Mouse (Mus musculus) forebrain, embryonic 11.5 days (tissue): ENCODE measurements at regions not wholly inside any gene's neighbourhood (a gene's known extent, or its start where the extent isn't known, plus 50 kb on each side); places are given as distances from the start of the nearest gene placed in this dataset.

Experiments
- ATAC-seq: fragments of 200-750 bp; cut with Nextera tagmentation; replicated peaks from 2 replicates; pipeline ENCODE4 v1.8.0; 2017; ENCODE audit warnings: moderate TSS enrichment; ENCODE audit not compliant: low FRiP score
- DNase-seq: peaks from one replicate; pipeline ENCODE4 v3.0.0-alpha.2; 2017; ENCODE audit warnings: low spot score
- H3K27ac ChIP-seq: fragments of 300-500 bp; sonication (generic); 2 replicates; pipeline ENCODE4 v1.5.1; 2014; ENCODE audit warnings: low read depth, low read length
- H3K27me3 ChIP-seq: fragments of 300-500 bp; sonication (generic); 2 replicates; pipeline ENCODE4 v1.6.1; 2014; ENCODE audit warnings: mild to moderate bottlenecking, low read length, mixed read lengths; ENCODE audit not compliant: control insufficient read depth, insufficient read depth
- H3K36me3 ChIP-seq: fragments of 300-500 bp; sonication (generic); 2 replicates; pipeline ENCODE4 v1.6.1; 2014; ENCODE audit warnings: mild to moderate bottlenecking, low read length, moderate library complexity, mixed read lengths; ENCODE audit not compliant: control insufficient read depth, insufficient read depth
- H3K4me1 ChIP-seq: fragments of 300-500 bp; sonication (generic); replicated peaks from 2 replicates; pipeline ENCODE4 v1.6.1; 2014; ENCODE audit warnings: low read length, mixed read lengths; ENCODE audit not compliant: control insufficient read depth, insufficient read depth
- H3K4me2 ChIP-seq: fragments of 300-500 bp; sonication (generic); 2 replicates; pipeline ENCODE4 v1.6.1; 2014; ENCODE audit warnings: low read depth, mild to moderate bottlenecking, low read length, moderate library complexity, mixed read lengths; ENCODE audit not compliant: severe bottlenecking
- H3K4me3 ChIP-seq: fragments of 300-500 bp; sonication (generic); 2 replicates; pipeline ENCODE4 v1.5.1; 2014; ENCODE audit warnings: low read depth, low read length
- H3K9ac ChIP-seq: fragments of 300-500 bp; sonication (generic); 2 replicates; pipeline ENCODE4 v1.6.1; 2014; ENCODE audit warnings: low read length
- H3K9me3 ChIP-seq: fragments of 300-500 bp; sonication (generic); 2 replicates; pipeline ENCODE4 v1.6.1; 2016; ENCODE audit warnings: low read length, mixed read lengths; ENCODE audit not compliant: control insufficient read depth
- WGBS: fragments of 180-500 bp; shearing (Covaris S2); extraction: QIAGEN DNeasy Blood & Tissue Kit; methylation state at CpG from one replicate; pipeline ENCODE4 v1.1.7; 2014; 5-methylcytosine and 5-hydroxymethylcytosine counted together

DNA sequence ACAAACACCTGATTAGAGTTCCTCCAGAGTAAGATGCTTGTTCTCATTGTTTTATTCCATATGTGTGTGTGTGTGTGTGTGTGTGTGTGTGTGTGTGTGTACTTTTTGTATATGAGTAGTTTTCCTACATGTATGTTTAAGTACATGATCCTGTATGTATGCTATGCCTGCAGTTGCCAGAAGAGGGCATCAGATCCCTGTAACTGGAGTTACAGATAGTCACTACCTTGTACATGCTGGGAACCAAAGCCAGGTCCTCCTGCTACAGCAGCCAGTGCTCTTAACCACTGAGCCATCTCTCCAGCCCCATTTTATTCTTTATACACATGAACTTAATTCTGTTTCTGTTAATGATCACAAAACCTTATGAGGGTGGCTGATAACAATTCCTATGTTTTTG, 127.8 kb downstream of the Anxa2 start:
- Histone ChIP-seq H3K27me3 (no peaks in the 10 kb centered on the region), H3K4me3 (no peak overlapping the region), H3K9ac (no peak overlapping the region), H3K27ac (no peak overlapping the region), H3K4me2 (no peak overlapping the region), H3K4me1 (no peaks in the 10 kb centered on the region), H3K9me3 (no peaks in the 10 kb centered on the region), H3K36me3 (no peaks in the 10 kb centered on the region)
- ATAC-seq: no peak
- DNase-seq: no peak

DNA sequence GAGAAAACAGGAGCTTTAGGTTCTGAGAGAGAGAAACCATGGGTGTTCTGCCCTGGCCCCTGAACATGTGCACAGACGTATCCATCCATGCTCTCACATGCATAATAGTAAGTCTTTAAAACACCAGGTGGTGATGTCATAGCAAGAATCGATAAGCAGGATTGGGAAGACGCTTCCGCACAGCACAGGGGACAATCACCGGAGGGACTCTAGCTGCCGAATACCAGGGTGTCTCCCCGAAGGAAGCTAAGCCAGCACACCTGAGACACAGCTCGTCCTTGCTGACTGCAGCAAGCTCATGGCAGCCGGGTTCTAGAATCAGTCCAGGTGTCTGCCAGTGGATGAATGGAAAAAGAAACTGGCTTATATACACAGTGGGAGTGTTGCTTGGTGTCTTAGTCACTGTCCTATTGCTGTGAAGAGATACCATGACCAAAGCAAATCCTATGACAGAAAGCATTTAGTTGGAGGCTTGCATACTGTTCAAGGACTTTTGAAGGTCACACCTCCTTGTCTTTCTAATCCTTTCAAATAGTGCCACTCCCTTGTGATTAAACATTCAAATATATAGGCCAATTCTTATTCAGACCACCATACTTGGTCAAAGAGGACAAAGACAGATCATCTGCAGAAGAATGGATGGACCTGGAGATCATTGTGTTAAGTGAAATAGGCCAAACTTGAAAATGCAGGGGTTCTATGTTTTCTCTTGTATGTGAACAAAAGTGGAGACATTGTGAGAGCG, 124.4 kb downstream of the Anxa2 start:
- Histone ChIP-seq H3K4me1 (no peaks in the 10 kb centered on the region), H3K4me2 (no peak overlapping the region), H3K27me3 (no peaks in the 10 kb centered on the region), H3K4me3 (no peak overlapping the region), H3K27ac (no peak overlapping the region), H3K9me3 (no peaks in the 10 kb centered on the region), H3K9ac (no peak overlapping the region), H3K36me3 (no peaks in the 10 kb centered on the region)
- ATAC-seq (no peak), DNase-seq (no peak)
- WGBS: 93% methylated on average over 10 of the region's 10 CpGs

GRCm38 (mm10) chr9:69575386-69575785, 122.0 kb downstream of the Anxa2 start:
- no peak for DNase-seq
- Histone ChIP-seq H3K27ac (no peak overlapping the region), H3K9me3 (no peaks in the 10 kb centered on the region)

GRCm38 (mm10) chr9:69568631-69569230, 115.3 kb downstream of the Anxa2 start:
- Histone ChIP-seq H3K4me3 (no peak overlapping the region), H3K4me1 (no peaks in the 10 kb centered on the region), H3K27ac (no peak overlapping the region), H3K4me2 (no peak overlapping the region), H3K9ac (no peak overlapping the region), H3K27me3 (no peaks in the 10 kb centered on the region), H3K9me3 (no peaks in the 10 kb centered on the region), H3K36me3 (no peaks in the 10 kb centered on the region)
- DNase-seq (no peak), ATAC-seq (no peak)
- 76% methylated on average over 13 of the region's 13 CpGs for WGBS

More at GRCm38 (mm10) chr9:69575386-69575785, 122.0 kb downstream of the Anxa2 start:
- H3K4me2 ChIP-seq: no peak overlapping the region
- H3K4me3 ChIP-seq: no peak overlapping the region
- whole genome bisulfite sequencing: 76% methylated on average over 14 of the region's 14 CpGs
- H3K9ac ChIP-seq: no peak overlapping the region
- H3K27me3 ChIP-seq: no peaks in the 10 kb centered on the region
- no peak for ATAC-seq
- no peaks in the 10 kb centered on the region for H3K4me1 ChIP-seq
- H3K36me3 ChIP-seq: no peaks in the 10 kb centered on the region

DNA sequence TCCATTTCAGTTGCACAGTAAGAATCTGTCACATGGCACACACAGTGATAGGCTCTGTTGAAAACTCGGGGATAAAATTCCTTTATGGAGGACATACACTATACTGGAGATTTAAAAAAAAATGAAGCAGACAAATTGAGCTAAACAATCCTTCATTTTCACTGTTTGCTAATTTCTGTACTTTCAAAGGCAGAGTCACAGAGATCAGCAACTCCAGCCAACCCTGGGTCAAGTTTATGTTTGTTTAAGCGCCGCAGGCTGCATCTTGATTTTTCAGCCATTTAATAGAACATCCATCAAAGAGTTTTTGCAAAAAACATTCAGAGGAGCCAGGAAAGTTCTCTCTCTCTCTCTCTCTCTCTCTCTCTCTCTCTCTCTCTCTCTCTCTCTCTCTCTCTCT, 114.8 kb downstream of the Anxa2 start:
- Histone ChIP-seq H3K27ac (no peak overlapping the region), H3K4me3 (no peak overlapping the region), H3K36me3 (no peaks in the 10 kb centered on the region), H3K9me3 (no peaks in the 10 kb centered on the region), H3K4me2 (no peak overlapping the region), H3K4me1 (no peaks in the 10 kb centered on the region), H3K9ac (no peak overlapping the region), H3K27me3 (no peaks in the 10 kb centered on the region)
- DNase-seq (no peak), ATAC-seq (no peak)
- 88% methylated on average over 3 of the region's 3 CpGs for WGBS

GRCm38 (mm10) chr9:69566996-69567395, 113.6 kb downstream of the Anxa2 start:
- WGBS: 93% methylated on average over 6 of the region's 6 CpGs
- Histone ChIP-seq H3K27ac (no peak overlapping the region), H3K4me2 (no peak overlapping the region), H3K36me3 (no peaks in the 10 kb centered on the region), H3K4me1 (no peaks in the 10 kb centered on the region), H3K4me3 (no peak overlapping the region), H3K9me3 (no peaks in the 10 kb centered on the region), H3K27me3 (no peaks in the 10 kb centered on the region), H3K9ac (no peak overlapping the region)
- DNase-seq (no peak), ATAC-seq (no peak)

DNA sequence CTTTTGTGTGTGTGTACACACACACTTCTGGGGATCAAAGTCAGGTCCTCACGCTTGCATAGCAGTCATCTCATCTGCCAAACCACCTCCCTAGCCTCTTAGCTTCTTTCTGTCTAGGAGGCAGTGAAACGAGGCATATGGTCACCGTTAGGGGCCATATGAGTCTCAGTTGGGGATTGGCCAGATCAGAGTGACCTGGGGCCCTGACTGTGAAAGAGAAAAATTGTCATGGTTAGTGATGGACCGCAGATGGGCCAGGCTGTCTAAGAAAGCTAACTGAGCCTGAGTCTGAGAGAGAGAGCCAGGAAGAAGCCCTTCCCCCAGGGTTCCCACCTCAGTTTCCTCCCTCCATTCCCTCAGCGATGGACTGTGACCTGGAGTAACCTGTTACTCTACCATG, 89.8 kb downstream of the Anxa2 start:
- no peak for DNase-seq
- 78% methylated on average over 5 of the region's 5 CpGs for WGBS
- Histone ChIP-seq H3K4me3 (no peak overlapping the region), H3K4me2 (no peak overlapping the region), H3K9me3 (no peaks in the 10 kb centered on the region), H3K36me3 (no peaks in the 10 kb centered on the region), H3K9ac (no peak overlapping the region), H3K27ac (no peak overlapping the region), H3K4me1 (no peaks in the 10 kb centered on the region), H3K27me3 (no peaks in the 10 kb centered on the region)
- ATAC-seq: no peak
